Mouse (Mus musculus) liver, adult 2 months (tissue): ENCODE results near the gene Srsf10. TPM values are rescaled to one million over a fixed set of nuclear protein-coding genes. Genes with fewer than 3 reads are reported as not detected.
A peak's percentile ranks its signal among the peaks of the same experiment; 100 is the strongest.

Experiments
- DNase-seq: peaks from one replicate; pipeline ENCODE4 v3.0.0-alpha.2; 2011; ENCODE audit warnings: low read depth, low spot score; ENCODE audit errors: extremely low read depth
- H3K27ac ChIP-seq: fragments of 200-500 bp; replicated peaks from 2 replicates; pipeline ENCODE4 v1.5.1; 2012; ENCODE audit warnings: low read depth, mild to moderate bottlenecking, control low read depth, inconsistent platforms, low read length; ENCODE audit not compliant: insufficient read depth
- H3K27me3 ChIP-seq: fragments of 200-500 bp; 2 replicates; pipeline ENCODE4 v1.6.1; 2012; ENCODE audit warnings: mild to moderate bottlenecking, moderate library complexity, low read length, inconsistent platforms; ENCODE audit not compliant: control insufficient read depth, insufficient read depth
- H3K36me3 ChIP-seq: fragments of 200-500 bp; 2 replicates; pipeline ENCODE4 v1.6.1; 2012; ENCODE audit warnings: low read length, inconsistent platforms; ENCODE audit not compliant: control insufficient read depth, insufficient read depth
- H3K4me1 ChIP-seq: fragments of 200-500 bp; 2 replicates; pipeline ENCODE4 v1.6.1; 2011; ENCODE audit warnings: low read length; ENCODE audit not compliant: control insufficient read depth, insufficient read depth
- H3K4me3 ChIP-seq: fragments of 200-500 bp; 2 replicates; pipeline ENCODE4 v1.5.1; 2011; ENCODE audit warnings: low read depth, mild to moderate bottlenecking, control low read depth, low read length, moderate library complexity; ENCODE audit not compliant: insufficient read depth
- H3K79me2 ChIP-seq: fragments of 200-500 bp; 2 replicates; pipeline ENCODE4 v1.6.1; 2012; ENCODE audit warnings: inconsistent platforms, mild to moderate bottlenecking, low read length, moderate library complexity; ENCODE audit not compliant: control insufficient read depth, insufficient read depth
- H3K9ac ChIP-seq: fragments of 200-500 bp; 2 replicates; pipeline ENCODE4 v1.6.1; 2012; ENCODE audit warnings: low read depth, mild to moderate bottlenecking, control low read depth, inconsistent platforms, low read length
- CTCF ChIP-seq: fragments of 200-500 bp; IDR thresholded peaks from 2 replicates; pipeline ENCODE4 v1.5.1; 2011; ENCODE audit warnings: low read depth, low read length, control low read depth
- POLR2A ChIP-seq: fragments of 200-500 bp; IDR thresholded peaks from 2 replicates; pipeline ENCODE4 v1.6.1; 2011; ENCODE audit warnings: low read length, control low read depth; ENCODE audit not compliant: insufficient read depth; ENCODE audit errors: extremely low read depth
- WGBS: fragments of 180-500 bp; shearing (Covaris S2); methylation state at CpG from one replicate; pipeline ENCODE4 v1.1.7; 2018; 5-methylcytosine and 5-hydroxymethylcytosine counted together
- polyA plus RNA-seq: library from polyadenylated mRNA; depleted of rRNA; stranded (reverse); fragments of >200 nt; gene quantifications from 2 replicates; pipeline ENCODE4 v1.2.3, GENCODE M21; 2012
- total RNA-seq: library from RNA; depleted of rRNA; stranded (reverse); fragments of >200 nt; gene quantifications from 2 replicates; pipeline ENCODE4 v1.2.3, GENCODE M21; 2014

The Srsf10 gene
- total and polyA plus RNA-seq, 2 experiments: 31.3 to 32.9 TPM

- no peak for DNase-seq
- H3K9ac ChIP-seq: no peak overlapping the region
- no peak for TF ChIP-seq CTCF
- no peak for TF ChIP-seq POLR2A
- H3K79me2 ChIP-seq: no peaks in the 10 kb centered on the region
- no peak overlapping the region for H3K27ac ChIP-seq
- H3K4me3 ChIP-seq: no peak overlapping the region
- H3K36me3 ChIP-seq: no peaks in the 10 kb centered on the region
- H3K27me3 ChIP-seq: no peaks in the 10 kb centered on the region
- H3K4me1 ChIP-seq: peaks cover 5% of the 10 kb centered on the region
- 97% methylated on average over 4 of the region's 4 CpGs for WGBS
Observed at GRCm38 (mm10) chr4:135821772-135822171, 33.8 kb upstream of the Srsf10 start.

- H3K27ac ChIP-seq: no peak overlapping the region
- DNase-seq: peak; percentile 31
- H3K9ac ChIP-seq: no peak overlapping the region
- peaks cover 5% of the 10 kb centered on the region; the same call in 1 of the 2 replicates for H3K4me1 ChIP-seq
- TF ChIP-seq CTCF (peak; percentile 49; the same call in 1 of the 2 replicates), POLR2A (no peak)
- H3K36me3 ChIP-seq: no peaks in the 10 kb centered on the region
- H3K4me3 ChIP-seq: no peak overlapping the region
- 74% methylated on average over 2 of the region's 2 CpGs for WGBS
- H3K79me2 ChIP-seq: no peaks in the 10 kb centered on the region
- H3K27me3 ChIP-seq: no peaks in the 10 kb centered on the region
Observed at GRCm38 (mm10) chr4:135823298-135823697, 32.2 kb upstream of the Srsf10 start.

GRCm38 (mm10) chr4:135824254-135824653 is 31.3 kb upstream of the Srsf10 start:
- no peaks in the 10 kb centered on the region for H3K79me2 ChIP-seq
- 70% methylated on average over 8 of the region's 8 CpGs for WGBS
- H3K9ac ChIP-seq: no peak overlapping the region
- H3K36me3 ChIP-seq: no peaks in the 10 kb centered on the region
- no peak overlapping the region for H3K27ac ChIP-seq
- H3K4me1 ChIP-seq: no peaks in the 10 kb centered on the region
- no peak for TF ChIP-seq CTCF
- TF ChIP-seq POLR2A: no peak
- no peak overlapping the region for H3K4me3 ChIP-seq
- H3K27me3 ChIP-seq: no peaks in the 10 kb centered on the region
- DNase-seq: no peak

- Histone ChIP-seq H3K4me1 (no peaks in the 10 kb centered on the region), H3K36me3 (no peaks in the 10 kb centered on the region), H3K4me3 (no peak overlapping the region), H3K9ac (no peak overlapping the region), H3K27ac (no peak overlapping the region; the same call in 1 of the 2 replicates), H3K27me3 (no peaks in the 10 kb centered on the region), H3K79me2 (no peaks in the 10 kb centered on the region)
- peak; percentile 30 for DNase-seq
- TF ChIP-seq CTCF: no peak
- TF ChIP-seq POLR2A: no peak
- 35% methylated on average over 11 of the region's 11 CpGs for WGBS
Observed at GRCm38 (mm10) chr4:135828491-135828890, 27.1 kb upstream of the Srsf10 start.

- Histone ChIP-seq H3K79me2 (no peaks in the 10 kb centered on the region), H3K36me3 (no peaks in the 10 kb centered on the region), H3K27me3 (no peaks in the 10 kb centered on the region), H3K4me3 (no peak overlapping the region), H3K9ac (no peak overlapping the region), H3K4me1 (no peaks in the 10 kb centered on the region), H3K27ac (no peak overlapping the region)
- peak; percentile 42 for DNase-seq
- TF ChIP-seq POLR2A (no peak), CTCF (no peak)
- WGBS: 86% methylated on average over 11 of the region's 11 CpGs
Observed at GRCm38 (mm10) chr4:135832070-135832469, 23.5 kb upstream of the Srsf10 start.

GRCm38 (mm10) chr4:135833301-135834123 is 22.0 kb upstream of the Srsf10 start:
- Histone ChIP-seq H3K36me3 (no peaks in the 10 kb centered on the region), H3K27ac (no peak overlapping the region), H3K4me1 (no peaks in the 10 kb centered on the region), H3K4me3 (no peak overlapping the region), H3K79me2 (no peaks in the 10 kb centered on the region), H3K27me3 (no peaks in the 10 kb centered on the region), H3K9ac (no peak overlapping the region)
- 90% methylated on average over 12 of the region's 12 CpGs for WGBS
- TF ChIP-seq CTCF: no peak
- no peak for TF ChIP-seq POLR2A
- no peak for DNase-seq
